Mouse (Mus musculus): ENCODE measurements at regions not wholly inside any gene's neighbourhood (a gene's known extent, or its start where the extent isn't known, plus 50 kb on each side); places are given as distances from the start of the nearest gene placed in this dataset.

DNA sequence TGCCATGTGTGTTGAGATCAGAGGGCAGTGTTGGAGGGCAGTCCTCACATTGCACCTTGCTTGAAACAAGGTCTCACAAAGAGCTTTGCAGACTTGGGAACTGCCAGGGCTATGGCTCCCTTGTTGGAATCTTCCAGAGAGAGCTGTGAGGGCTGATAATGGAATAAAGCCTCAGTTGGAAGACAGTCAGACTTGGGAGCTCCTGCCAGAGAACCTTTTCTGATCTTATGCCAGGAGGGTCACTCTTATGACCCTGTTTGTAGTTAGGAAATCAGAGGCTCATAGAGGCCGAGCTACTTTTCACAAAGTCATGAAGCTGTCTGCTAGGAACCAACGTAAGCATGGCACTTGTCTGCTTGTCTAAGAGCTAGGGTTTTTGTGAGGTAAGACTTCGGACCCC lies 129.4 kb downstream of the Ddx1 start:
- H3K9me3 ChIP-seq (replicated peaks; ENCODE audit: control insufficient read depth, low read length), result no peaks in the 10 kb centered on the region
- H3K27ac ChIP-seq (ENCODE audit: low read depth, low read length), result no peak overlapping the region
- 70% methylated on average over 3 of the region's 3 CpGs for WGBS (ENCODE audit: insufficient replicate concordance)

DNA sequence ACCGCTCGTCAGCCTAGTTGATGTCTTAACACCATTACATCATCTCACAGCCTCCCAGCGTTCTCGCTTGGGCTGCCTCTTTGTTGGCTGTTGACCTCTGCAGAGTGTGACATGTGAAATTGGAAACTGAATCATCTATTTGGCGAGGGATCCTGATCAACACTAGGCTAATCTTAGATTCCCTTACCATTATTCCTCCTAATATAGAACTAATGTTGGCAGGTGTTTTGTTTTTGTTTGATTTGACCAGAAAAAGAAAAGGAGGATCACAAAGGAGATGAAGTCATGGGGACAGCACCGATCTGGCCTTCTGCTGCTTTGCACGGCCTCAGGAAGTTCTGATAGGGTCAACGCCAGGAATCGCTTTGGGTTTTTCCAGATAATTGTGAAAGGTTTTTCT lies 131.0 kb downstream of the Ddx1 start:
- no peak overlapping the region for H3K9ac ChIP-seq (ENCODE audit: low read depth, low read length)
- H3K9me3 ChIP-seq (replicated peaks; ENCODE audit: control insufficient read depth, low read length), result no peaks in the 10 kb centered on the region
- no peak overlapping the region for H3K4me2 ChIP-seq
- H3K4me3 ChIP-seq (ENCODE audit: low read depth, low read length), result no peak overlapping the region
- H3K27me3 ChIP-seq (ENCODE audit: control insufficient read depth, insufficient read depth, low read length), result no peaks in the 10 kb centered on the region
- 47% methylated on average over 9 of the region's 9 CpGs for WGBS (ENCODE audit: insufficient replicate concordance)
- H3K36me3 ChIP-seq (ENCODE audit: control insufficient read depth, insufficient read depth, low read length), result no peaks in the 10 kb centered on the region
- peaks cover 7% of the 10 kb centered on the region for H3K4me1 ChIP-seq (ENCODE audit: control insufficient read depth, insufficient read depth, low read length)
- no peak overlapping the region for H3K27ac ChIP-seq (ENCODE audit: low read depth, low read length)
- no peak for ATAC-seq (replicated peaks; ENCODE audit: insufficient number of reproducible peaks, low FRiP score, low TSS enrichment)

More for the DNA sequence above, 129.4 kb downstream of the Ddx1 start:
- no peak for ATAC-seq (replicated peaks; ENCODE audit: insufficient number of reproducible peaks, low FRiP score, low TSS enrichment)
- Histone ChIP-seq H3K4me1 (ENCODE audit: control insufficient read depth, insufficient read depth, low read length) (peaks cover 7% of the 10 kb centered on the region), H3K4me3 (ENCODE audit: low read depth, low read length) (no peak overlapping the region), H3K36me3 (ENCODE audit: control insufficient read depth, insufficient read depth, low read length) (no peaks in the 10 kb centered on the region), H3K4me2 (no peak overlapping the region), H3K27me3 (ENCODE audit: control insufficient read depth, insufficient read depth, low read length) (no peaks in the 10 kb centered on the region), H3K9ac (ENCODE audit: low read depth, low read length) (no peak overlapping the region)

DNA sequence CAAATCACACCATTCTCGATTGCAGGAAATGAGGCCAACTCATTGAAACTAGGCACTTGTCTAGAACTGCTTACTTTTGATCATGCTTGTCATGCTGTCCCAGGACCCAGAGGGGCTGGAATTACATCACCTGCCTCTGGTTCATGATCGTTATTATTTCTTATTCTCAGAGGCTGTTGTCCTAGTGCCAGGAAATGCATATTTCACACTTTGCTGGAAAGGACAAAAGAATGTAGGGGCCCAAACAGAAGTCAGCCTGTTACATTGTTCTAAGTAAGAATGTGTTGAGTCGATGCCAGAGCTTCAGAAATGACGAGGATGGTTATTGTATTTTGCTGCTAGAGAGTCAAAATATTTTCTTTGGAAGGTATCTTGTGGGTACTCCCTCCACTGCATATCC lies 134.7 kb downstream of the Ddx1 start:
- ATAC-seq (replicated peaks; ENCODE audit: insufficient number of reproducible peaks, low FRiP score, low TSS enrichment), result no peak
- H3K27ac ChIP-seq (ENCODE audit: low read depth, low read length), result no peak overlapping the region
- H3K4me3 ChIP-seq (ENCODE audit: low read depth, low read length), result no peak overlapping the region
- 57% methylated on average over 4 of the region's 4 CpGs for WGBS (ENCODE audit: insufficient replicate concordance)
- H3K9ac ChIP-seq (ENCODE audit: low read depth, low read length), result no peak overlapping the region
- no peaks in the 10 kb centered on the region for H3K9me3 ChIP-seq (replicated peaks; ENCODE audit: control insufficient read depth, low read length)
- H3K27me3 ChIP-seq (ENCODE audit: control insufficient read depth, insufficient read depth, low read length), result no peaks in the 10 kb centered on the region
- no peaks in the 10 kb centered on the region; the same call in 1 of the 2 replicates for H3K4me1 ChIP-seq (ENCODE audit: control insufficient read depth, insufficient read depth, low read length)
- no peaks in the 10 kb centered on the region for H3K36me3 ChIP-seq (ENCODE audit: control insufficient read depth, insufficient read depth, low read length)
- H3K4me2 ChIP-seq, result no peak overlapping the region

DNA sequence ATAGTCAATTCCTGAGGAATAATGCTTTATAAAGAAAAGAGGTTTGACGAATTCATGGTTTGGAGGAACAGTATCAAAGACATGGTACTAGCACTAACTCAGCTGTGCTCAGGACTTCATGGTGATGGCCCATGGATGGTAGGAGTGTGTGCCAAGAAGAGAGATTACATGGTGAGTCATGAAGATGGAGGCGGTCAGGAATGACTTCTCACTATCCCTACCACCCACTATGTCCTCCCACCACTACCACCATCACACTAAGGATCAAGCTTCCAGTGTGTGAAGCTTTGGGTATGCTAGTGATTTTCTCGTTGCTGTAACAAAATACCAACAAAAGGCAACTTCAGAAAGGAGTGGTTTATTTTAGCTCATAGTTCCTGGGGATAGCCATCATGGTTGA lies 142.1 kb downstream of the Ddx1 start:
- Histone ChIP-seq H3K9me3 (replicated peaks; ENCODE audit: control insufficient read depth, low read length) (no peaks in the 10 kb centered on the region), H3K27me3 (ENCODE audit: control insufficient read depth, insufficient read depth, low read length) (no peaks in the 10 kb centered on the region), H3K4me3 (ENCODE audit: low read depth, low read length) (no peak overlapping the region), H3K36me3 (ENCODE audit: control insufficient read depth, insufficient read depth, low read length) (no peaks in the 10 kb centered on the region), H3K9ac (ENCODE audit: low read depth, low read length) (no peak overlapping the region), H3K4me2 (no peak overlapping the region), H3K4me1 (ENCODE audit: control insufficient read depth, insufficient read depth, low read length) (no peaks in the 10 kb centered on the region), H3K27ac (ENCODE audit: low read depth, low read length) (no peak overlapping the region)
- ATAC-seq (replicated peaks; ENCODE audit: insufficient number of reproducible peaks, low FRiP score, low TSS enrichment), result no peak
- 81% methylated on average over 3 of the region's 3 CpGs for WGBS (ENCODE audit: insufficient replicate concordance)

DNA sequence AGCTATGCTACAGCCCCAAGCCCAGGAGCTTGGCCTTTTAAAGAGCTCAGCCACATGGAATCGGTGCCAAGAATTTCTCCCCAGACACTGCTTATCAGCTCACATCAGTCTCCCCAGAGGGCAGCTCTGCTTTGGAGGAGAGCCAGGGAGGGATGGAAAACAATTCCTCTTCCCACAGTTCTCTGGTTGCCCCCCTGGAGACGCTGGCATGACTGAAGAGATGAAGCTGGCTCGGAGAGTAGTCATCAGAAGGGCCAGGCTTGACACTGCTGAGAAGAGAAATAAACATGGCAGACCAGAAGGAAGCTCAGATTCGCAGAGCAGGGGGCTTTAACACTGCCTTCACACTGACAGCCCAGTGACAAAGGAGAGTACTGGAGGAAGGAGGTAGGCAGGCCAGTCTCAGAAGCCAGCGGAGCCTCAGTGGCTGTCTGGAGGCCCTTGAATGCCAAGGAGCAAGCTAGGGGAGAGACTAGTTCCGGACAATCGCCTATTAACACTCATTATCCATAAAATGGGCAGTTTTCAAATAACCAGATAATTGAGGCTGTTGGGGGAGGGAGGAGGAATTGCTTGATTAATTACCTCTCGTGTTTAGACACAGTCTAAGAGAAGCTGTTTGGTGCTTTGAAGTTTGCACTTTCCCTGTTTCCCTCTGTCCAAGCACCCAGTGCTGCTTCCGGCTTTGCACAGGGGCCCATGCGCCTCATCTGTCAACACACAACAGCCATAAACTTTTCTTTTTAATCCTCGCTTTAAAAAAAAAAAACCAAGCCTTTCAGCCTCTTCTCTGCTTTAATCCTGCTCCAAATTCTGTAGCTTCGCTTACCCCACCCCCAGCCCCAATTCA lies 148.3 kb downstream of the Ddx1 start:
- Histone ChIP-seq H3K4me2 (no peak overlapping the region), H3K9me3 (replicated peaks; ENCODE audit: control insufficient read depth, low read length) (no peaks in the 10 kb centered on the region; the same call in 1 of the 2 replicates), H3K4me1 (ENCODE audit: control insufficient read depth, insufficient read depth, low read length) (0 out of 2 replicates have a peak, but pooled peaks cover 9% of the 10 kb centered on the region), H3K4me3 (ENCODE audit: low read depth, low read length) (no peak overlapping the region), H3K27ac (ENCODE audit: low read depth, low read length) (no peak overlapping the region), H3K9ac (ENCODE audit: low read depth, low read length) (no peak overlapping the region), H3K36me3 (ENCODE audit: control insufficient read depth, insufficient read depth, low read length) (no peaks in the 10 kb centered on the region), H3K27me3 (ENCODE audit: control insufficient read depth, insufficient read depth, low read length) (no peaks in the 10 kb centered on the region)
- 37% methylated on average over 12 of the region's 12 CpGs for WGBS (ENCODE audit: insufficient replicate concordance)
- ATAC-seq (replicated peaks; ENCODE audit: insufficient number of reproducible peaks, low FRiP score, low TSS enrichment), result no peak

DNA sequence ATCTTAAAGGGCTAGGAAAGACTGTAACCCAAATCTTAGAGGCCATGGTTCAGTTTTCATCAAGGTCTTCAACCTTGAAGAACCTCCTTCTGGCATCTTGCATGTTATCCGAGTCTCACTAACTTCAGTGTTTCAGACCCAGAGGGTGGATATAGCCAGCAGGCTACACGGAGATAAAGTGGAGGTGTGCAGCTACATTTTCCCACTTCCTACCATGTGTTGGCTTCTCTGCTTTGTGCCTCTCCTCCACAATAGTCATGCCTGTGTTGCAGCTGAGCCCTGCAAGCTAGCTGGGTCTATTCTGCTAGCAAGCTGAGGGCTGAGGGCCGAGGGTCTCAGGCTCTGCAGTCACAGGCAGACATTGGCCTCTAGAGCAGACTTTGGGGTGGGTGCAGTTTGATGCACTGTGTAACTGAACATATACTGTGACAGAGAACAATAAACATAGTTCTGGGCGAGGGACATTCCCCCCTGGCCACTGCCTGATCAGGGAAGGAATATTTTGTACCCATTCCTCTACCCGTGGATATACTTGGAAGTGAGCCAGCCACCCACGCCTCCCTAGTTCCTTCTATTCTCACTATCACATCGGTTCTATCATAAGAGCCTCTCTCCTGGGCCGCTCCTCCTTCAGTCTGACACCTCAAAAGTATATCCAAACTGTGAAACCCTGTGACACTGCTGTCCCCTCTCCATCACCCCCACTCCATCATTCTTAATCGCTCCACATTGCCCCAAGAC lies 152.6 kb upstream of the Mycn start:
- Histone ChIP-seq H3K4me1 (ENCODE audit: control insufficient read depth, insufficient read depth, low read length) (0 out of 2 replicates have a peak, but pooled peaks cover 3% of the 10 kb centered on the region), H3K9me3 (replicated peaks; ENCODE audit: control insufficient read depth, low read length) (no peaks in the 10 kb centered on the region; the same call in 1 of the 2 replicates), H3K4me3 (ENCODE audit: low read depth, low read length) (no peak overlapping the region), H3K36me3 (ENCODE audit: control insufficient read depth, insufficient read depth, low read length) (no peaks in the 10 kb centered on the region), H3K27me3 (ENCODE audit: control insufficient read depth, insufficient read depth, low read length) (no peaks in the 10 kb centered on the region), H3K27ac (ENCODE audit: low read depth, low read length) (no peak overlapping the region), H3K4me2 (no peak overlapping the region), H3K9ac (ENCODE audit: low read depth, low read length) (no peak overlapping the region)
- WGBS (ENCODE audit: insufficient replicate concordance), result 50% methylated on average over 9 of the region's 9 CpGs
- ATAC-seq (replicated peaks; ENCODE audit: insufficient number of reproducible peaks, low FRiP score, low TSS enrichment), result no peak

DNA sequence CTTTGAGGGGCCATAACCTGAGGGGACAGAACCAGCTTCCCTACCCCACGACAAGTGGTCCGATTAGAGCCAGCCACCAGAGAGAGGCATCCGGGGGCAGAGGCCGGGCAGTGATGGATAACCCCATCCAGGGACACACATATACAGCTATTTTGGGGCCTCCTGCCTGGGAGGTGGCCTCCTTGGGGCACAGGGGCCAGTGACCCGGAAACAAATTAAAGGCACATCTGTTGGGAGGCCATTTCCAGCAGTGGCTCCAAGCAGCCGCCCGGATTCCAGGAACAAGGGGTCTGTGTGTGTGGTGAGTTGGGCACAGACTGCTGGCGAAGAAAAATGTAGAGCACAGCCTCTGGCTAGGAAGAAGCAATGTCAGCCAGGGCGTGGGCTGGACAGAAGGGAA lies 144.2 kb upstream of the Mycn start:
- Histone ChIP-seq H3K27ac (ENCODE audit: low read depth, low read length) (no peak overlapping the region), H3K4me3 (ENCODE audit: low read depth, low read length) (no peak overlapping the region), H3K27me3 (ENCODE audit: control insufficient read depth, insufficient read depth, low read length) (no peaks in the 10 kb centered on the region), H3K4me2 (no peak overlapping the region), H3K4me1 (ENCODE audit: control insufficient read depth, insufficient read depth, low read length) (no peaks in the 10 kb centered on the region), H3K9ac (ENCODE audit: low read depth, low read length) (no peak overlapping the region), H3K9me3 (replicated peaks; ENCODE audit: control insufficient read depth, low read length) (no peaks in the 10 kb centered on the region), H3K36me3 (ENCODE audit: control insufficient read depth, insufficient read depth, low read length) (no peaks in the 10 kb centered on the region)
- WGBS (ENCODE audit: insufficient replicate concordance), result 70% methylated on average over 9 of the region's 9 CpGs
- no peak for ATAC-seq (replicated peaks; ENCODE audit: insufficient number of reproducible peaks, low FRiP score, low TSS enrichment)

DNA sequence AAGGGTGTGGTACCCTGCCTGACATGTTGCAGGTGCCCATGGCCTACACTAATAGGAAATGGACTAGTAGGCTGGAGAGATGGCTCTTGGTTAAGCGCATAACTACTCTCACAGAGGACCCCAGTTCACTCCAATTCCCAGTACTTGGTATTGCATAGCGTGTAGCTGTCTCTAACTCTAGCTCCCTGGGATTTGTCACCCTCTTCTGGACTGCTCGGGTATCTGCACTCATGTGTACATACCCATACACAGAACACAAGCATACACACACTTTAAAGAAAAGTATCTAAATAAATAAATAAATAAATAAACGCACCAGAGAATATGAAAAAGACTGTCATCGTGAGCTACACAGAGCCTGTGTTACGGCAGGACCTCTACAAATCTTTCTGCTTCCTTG lies 143.8 kb upstream of the Mycn start:
- no peak overlapping the region for H3K9ac ChIP-seq (ENCODE audit: low read depth, low read length)

More for the DNA sequence above, 143.8 kb upstream of the Mycn start:
- Histone ChIP-seq H3K9me3 (replicated peaks; ENCODE audit: control insufficient read depth, low read length) (no peaks in the 10 kb centered on the region), H3K4me1 (ENCODE audit: control insufficient read depth, insufficient read depth, low read length) (no peaks in the 10 kb centered on the region), H3K4me3 (ENCODE audit: low read depth, low read length) (no peak overlapping the region), H3K36me3 (ENCODE audit: control insufficient read depth, insufficient read depth, low read length) (no peaks in the 10 kb centered on the region), H3K4me2 (no peak overlapping the region), H3K27ac (ENCODE audit: low read depth, low read length) (no peak overlapping the region), H3K27me3 (ENCODE audit: control insufficient read depth, insufficient read depth, low read length) (no peaks in the 10 kb centered on the region)
- no peak for ATAC-seq (replicated peaks; ENCODE audit: insufficient number of reproducible peaks, low FRiP score, low TSS enrichment)
- 84% methylated on average over 6 of the region's 6 CpGs for WGBS (ENCODE audit: insufficient replicate concordance)
